Comparison of ENCODE assay signal across 27 mouse cellular contexts in the genomic region with DNA sequence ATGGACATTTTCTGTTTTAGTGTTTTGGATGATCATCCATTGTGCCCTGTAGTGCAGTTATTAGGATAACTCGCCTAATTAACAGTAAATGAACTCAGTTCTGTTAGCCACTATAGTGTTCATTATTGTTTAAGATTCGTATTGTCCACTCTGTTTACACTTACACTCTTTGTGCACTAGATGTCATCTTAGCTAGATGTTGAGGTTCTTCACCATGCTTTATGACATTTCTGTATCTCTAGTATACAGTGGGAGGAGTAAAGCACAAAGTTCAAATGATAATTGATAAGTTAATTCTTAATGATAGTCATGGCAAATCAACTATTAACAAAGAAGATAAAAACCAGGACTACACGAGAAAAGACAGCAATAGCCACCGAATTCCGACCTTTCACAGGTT.
A peak's percentile ranks its signal among the peaks of the same experiment; 100 is the strongest.
DNase-seq lines count a peak whose midpoint lies in the region; ATAC-seq and TF ChIP-seq lines count a peak whose summit lies in the region.
"Had no signal": no experiment of that assay in that cellular context is flagged by ENCODE, and none has a peak within 500 bp of the region (broad histone marks: within the 10 kb centered on the region; RNA-seq: fewer than 3 reads in every experiment).

No protein-coding gene starts in this region.

- H3K9ac ChIP-seq in intestine, postnatal 0 days (ENCODE audit: low read depth, low read length), result no peak overlapping the region
- H3K9ac ChIP-seq in intestine, embryonic 15.5 days, result no peak overlapping the region
- no peak overlapping the region for H3K9ac ChIP-seq in liver, adult 2 months (ENCODE audit: low read depth, low read length)
- H3K9ac ChIP-seq in liver, embryonic 11.5 days (ENCODE audit: low read depth, low read length), result no peak overlapping the region
- no peak overlapping the region for H3K9ac ChIP-seq in stomach, postnatal 0 days (ENCODE audit: low read length)
- H3K9ac ChIP-seq: embryonic facial prominence, embryonic 13.5 days; embryonic facial prominence, embryonic 15.5 days; forebrain, embryonic 12.5 days had no signal

- no peak for TF ChIP-seq EP300 in stomach, postnatal 0 days (optimal IDR thresholded peaks at IDR 0.05)

- H3K79me2 ChIP-seq in liver, adult 2 months (ENCODE audit: control insufficient read depth, insufficient read depth, low read length), result no peaks in the 10 kb centered on the region

- no peaks in the 10 kb centered on the region for H3K4me1 ChIP-seq in intestine, postnatal 0 days (replicated peaks; ENCODE audit: control insufficient read depth, insufficient read depth, low read length)
- no peaks in the 10 kb centered on the region for H3K4me1 ChIP-seq in intestine, embryonic 15.5 days (replicated peaks)
- H3K4me1 ChIP-seq in liver, adult 2 months (ENCODE audit: control insufficient read depth, insufficient read depth, low read length), result peaks cover 4% of the 10 kb centered on the region; the same call in 1 of the 2 replicates
- H3K4me1 ChIP-seq in liver, embryonic 11.5 days (replicated peaks; ENCODE audit: control insufficient read depth, insufficient read depth, low read length), result no peaks in the 10 kb centered on the region
- H3K4me1 ChIP-seq in stomach, postnatal 0 days (replicated peaks; ENCODE audit: control insufficient read depth, insufficient read depth), result no peaks in the 10 kb centered on the region
- H3K4me1 ChIP-seq: embryonic facial prominence, embryonic 13.5 days; embryonic facial prominence, embryonic 15.5 days; forebrain, embryonic 10.5 days; forebrain, embryonic 12.5 days had no signal

- no peaks in the 10 kb centered on the region for H3K9me3 ChIP-seq in intestine, postnatal 0 days (ENCODE audit: control insufficient read depth)
- no peaks in the 10 kb centered on the region for H3K9me3 ChIP-seq in intestine, embryonic 15.5 days
- no peaks in the 10 kb centered on the region for H3K9me3 ChIP-seq in liver, embryonic 11.5 days (ENCODE audit: control insufficient read depth, low read length)
- H3K9me3 ChIP-seq in stomach, postnatal 0 days (ENCODE audit: control insufficient read depth, low read length), result no peaks in the 10 kb centered on the region
- H3K9me3 ChIP-seq: embryonic facial prominence, embryonic 13.5 days; embryonic facial prominence, embryonic 15.5 days; forebrain, embryonic 10.5 days; forebrain, embryonic 12.5 days had no signal

- H3K4me2 ChIP-seq in intestine, postnatal 0 days (replicated peaks; ENCODE audit: low read depth), result no peak overlapping the region
- H3K4me2 ChIP-seq in intestine, embryonic 15.5 days (replicated peaks), result no peak overlapping the region
- H3K4me2 ChIP-seq in liver, embryonic 11.5 days, result no peak overlapping the region
- H3K4me2 ChIP-seq in stomach, postnatal 0 days (replicated peaks; ENCODE audit: low read depth), result no peak overlapping the region
- H3K4me2 ChIP-seq: embryonic facial prominence, embryonic 13.5 days; embryonic facial prominence, embryonic 15.5 days; forebrain, embryonic 12.5 days had no signal

- H3K27ac ChIP-seq in intestine, postnatal 0 days (ENCODE audit: low read depth, low read length), result no peak overlapping the region
- H3K27ac ChIP-seq in intestine, embryonic 15.5 days, result no peak overlapping the region
- no peak overlapping the region for H3K27ac ChIP-seq in liver, adult 2 months (replicated peaks; ENCODE audit: insufficient read depth, low read depth, low read length)
- no peak overlapping the region for H3K27ac ChIP-seq in liver, embryonic 11.5 days (ENCODE audit: low read depth, low read length)
- no peak overlapping the region for H3K27ac ChIP-seq in stomach, postnatal 0 days (replicated peaks)
- H3K27ac ChIP-seq: embryonic facial prominence, embryonic 13.5 days; embryonic facial prominence, embryonic 15.5 days; forebrain, embryonic 10.5 days; forebrain, embryonic 12.5 days had no signal

- no peaks in the 10 kb centered on the region for H3K36me3 ChIP-seq in intestine, postnatal 0 days (ENCODE audit: control insufficient read depth, insufficient read depth)
- no peaks in the 10 kb centered on the region for H3K36me3 ChIP-seq in intestine, embryonic 15.5 days
- H3K36me3 ChIP-seq in liver, adult 2 months (ENCODE audit: control insufficient read depth, insufficient read depth, low read length), result no peaks in the 10 kb centered on the region
- H3K36me3 ChIP-seq in liver, embryonic 11.5 days (ENCODE audit: control insufficient read depth, insufficient read depth, low read length), result no peaks in the 10 kb centered on the region
- no peaks in the 10 kb centered on the region for H3K36me3 ChIP-seq in stomach, postnatal 0 days (ENCODE audit: control insufficient read depth, insufficient read depth, low read length)
- H3K36me3 ChIP-seq: embryonic facial prominence, embryonic 13.5 days; embryonic facial prominence, embryonic 15.5 days; forebrain, embryonic 10.5 days; forebrain, embryonic 12.5 days had no signal

- peak; percentile 54 for TF ChIP-seq CTCF in intestine, postnatal 0 days (IDR thresholded peaks at IDR 0.05; ENCODE audit: low read depth)
- TF ChIP-seq CTCF in liver, adult 2 months (IDR thresholded peaks at IDR 0.05; ENCODE audit: low read depth, low read length), result no peak
- TF ChIP-seq CTCF in stomach, postnatal 0 days (IDR thresholded peaks at IDR 0.05; ENCODE audit: low read depth), result peak; percentile 27

- no peak for TF ChIP-seq POLR2A in liver, adult 2 months (IDR thresholded peaks at IDR 0.05; ENCODE audit: extremely low read depth, insufficient read depth, low read length)

- WGBS in intestine, postnatal 0 days, result 59% methylated on average over 5 of the region's 5 CpGs
- WGBS in intestine, embryonic 15.5 days, result 77% methylated on average over 5 of the region's 5 CpGs
- 69% methylated on average over 5 of the region's 5 CpGs for WGBS in liver, adult 2 months
- WGBS in liver, embryonic 11.5 days, result 78% methylated on average over 5 of the region's 5 CpGs
- 80% methylated on average over 5 of the region's 5 CpGs for WGBS in stomach, postnatal 0 days

- no peaks in the 10 kb centered on the region for H3K27me3 ChIP-seq in intestine, postnatal 0 days (replicated peaks; ENCODE audit: control insufficient read depth, insufficient read depth, low read length)
- no peaks in the 10 kb centered on the region for H3K27me3 ChIP-seq in intestine, embryonic 15.5 days (replicated peaks)
- no peaks in the 10 kb centered on the region for H3K27me3 ChIP-seq in liver, adult 2 months (ENCODE audit: control insufficient read depth, insufficient read depth, low read length)
- no peaks in the 10 kb centered on the region for H3K27me3 ChIP-seq in liver, embryonic 11.5 days (replicated peaks; ENCODE audit: control insufficient read depth, insufficient read depth, low read length)
- no peaks in the 10 kb centered on the region for H3K27me3 ChIP-seq in stomach, postnatal 0 days (ENCODE audit: control insufficient read depth, insufficient read depth, low read length)
- H3K27me3 ChIP-seq: embryonic facial prominence, embryonic 13.5 days; embryonic facial prominence, embryonic 15.5 days; forebrain, embryonic 12.5 days; Patski had no signal

- peak; percentile 12 for DNase-seq in liver, adult 2 months (ENCODE audit: extremely low read depth, low read depth, low spot score)
- no peak for DNase-seq in liver, embryonic 11.5 days (ENCODE audit: low spot score)
- no peak for DNase-seq in stomach, postnatal 0 days (ENCODE audit: low spot score)
- DNase-seq in lung, adult 18-20 months, result no peak
- DNase-seq: adrenal gland, adult 8-10 months; adrenal gland, postnatal 14 days; adrenal gland, postnatal 36 days; B cell, adult 2 months; cerebellum, adult 11 months; cerebellum, adult 18-20 months; cerebellum, adult 8-10 months; cerebellum, adult 9-11 months; cerebellum, postnatal 14 days; cerebellum, postnatal 36 days; embryo, embryonic 11 days had no signal

- peak; percentile 69; the same call in 1 of the 2 replicates for ATAC-seq in intestine, postnatal 0 days
- no peak for ATAC-seq in intestine, embryonic 15.5 days
- no peak for ATAC-seq in liver, embryonic 11.5 days (replicated peaks; ENCODE audit: low FRiP score)
- ATAC-seq in stomach, postnatal 0 days (ENCODE audit: low FRiP score, low TSS enrichment), result no peak
- ATAC-seq: activated CD4-positive, CD25-positive, alpha-beta regulatory T cell, adult 4 months; CD4-positive, CD25-positive, alpha-beta regulatory T cell, adult 4 months; forebrain, embryonic 14.5 days; forebrain, embryonic 16.5 days; Patski had no signal

- H3K4me3 ChIP-seq in intestine, postnatal 0 days (ENCODE audit: low read depth, low read length), result no peak overlapping the region
- H3K4me3 ChIP-seq in intestine, embryonic 15.5 days (replicated peaks), result no peak overlapping the region
- no peak overlapping the region for H3K4me3 ChIP-seq in liver, adult 2 months (ENCODE audit: insufficient read depth, low read depth, low read length)
- no peak overlapping the region for H3K4me3 ChIP-seq in liver, embryonic 11.5 days (ENCODE audit: low read depth, low read length)
- no peak overlapping the region for H3K4me3 ChIP-seq in stomach, postnatal 0 days (ENCODE audit: low read depth, low read length)
- H3K4me3 ChIP-seq: embryonic facial prominence, embryonic 13.5 days; embryonic facial prominence, embryonic 15.5 days; erythroblast, embryonic 14.5 days; forebrain, embryonic 10.5 days; forebrain, embryonic 12.5 days had no signal
